Mouse (Mus musculus) layer of hippocampus, postnatal 14 days (tissue): ENCODE results near the gene Iqcf3. TPM values are rescaled to one million over a fixed set of nuclear protein-coding genes. Genes with fewer than 3 reads are reported as not detected.

Experiments
- DNase-seq, 2 experiments: peaks; one replicate each; pipeline ENCODE4 v3.0.0; 2021 to 2022; ENCODE audit warnings: low spot score in 2 of 2, mixed read lengths in 1 of 2
- total RNA-seq, 2 experiments: library from RNA; stranded (reverse); gene quantifications; 2 replicates each; pipeline ENCODE4 v1.2.3; 2021

The Iqcf3 gene
- total RNA-seq, 2 experiments from 2014 or later = not detected

GRCm38 (mm10) chr9:106456325-106457162 lies 104.9 kb downstream of the Iqcf3 start:
- DNase-seq = no peak

GRCm38 (mm10) chr9:106454888-106455681 lies 106.3 kb downstream of the Iqcf3 start:
- no peak for DNase-seq

GRCm38 (mm10) chr9:106454071-106454761 lies 107.2 kb downstream of the Iqcf3 start:
- DNase-seq = no peak

- DNase-seq = no peak
Measured at GRCm38 (mm10) chr9:106453271-106454070, 108.0 kb downstream of the Iqcf3 start, which contains the start of gene Pcbp4. Gene Pcbp4 (plus strand): TSS chr9:106453291.

Other genes starting within 250 kb of the Iqcf3 start
- 10 to 100 TPM; 65.2 to 70.3 TPM for gene Dusp7, start 193.0 kb downstream of the Iqcf3 start, total RNA-seq
- gene Rpl29, start 132.2 kb downstream of the Iqcf3 start, total RNA-seq = 100 to 1,000 TPM; 295 to 325 TPM
- gene Acy1, start 123.3 kb downstream of the Iqcf3 start, total RNA-seq = 10 to 100 TPM; 10.3 to 11.5 TPM
- gene Abhd14b, start 114.2 kb downstream of the Iqcf3 start, total RNA-seq = 10 to 100 TPM in 1 of 2 experiments, 1 to 10 TPM in 1; 9.6 to 12.4 TPM
- 10 to 100 TPM; 40.9 to 41.8 TPM for gene Abhd14a, start 114.0 kb downstream of the Iqcf3 start, total RNA-seq
- 100 to 1,000 TPM; 181 to 195 TPM for gene Pcbp4, start 108.3 kb downstream of the Iqcf3 start, total RNA-seq
- 1 to 10 TPM; 7.1 to 7.4 TPM for gene Gpr62, start 95.7 kb downstream of the Iqcf3 start, total RNA-seq
- 10 to 100 TPM; 31.5 to 37.0 TPM for gene Rrp9, start 85.7 kb downstream of the Iqcf3 start, total RNA-seq
- gene Parp3, start 84.7 kb downstream of the Iqcf3 start, total RNA-seq = 1 to 10 TPM; 3.2 to 5.1 TPM
- gene Iqcf1, start 61.7 kb downstream of the Iqcf3 start, total RNA-seq = not detected
- gene Iqcf5, start 47.1 kb downstream of the Iqcf3 start, total RNA-seq = under 1 TPM in 1 of 2 experiments, not detected in 1; 0.67 TPM
- gene Iqcf4, start 9.4 kb upstream of the Iqcf3 start, total RNA-seq = not detected
- gene Iqcf6, start 65.0 kb upstream of the Iqcf3 start, total RNA-seq = not detected
- gene Grm2, start 94.5 kb upstream of the Iqcf3 start, total RNA-seq = 10 to 100 TPM; 35.7 to 38.5 TPM
- 10 to 100 TPM; 92.2 to 99.8 TPM for gene Tex264, start 124.3 kb upstream of the Iqcf3 start, total RNA-seq
- 10 to 100 TPM; 18.7 to 20.5 TPM for gene Rad54l2, start 227.6 kb upstream of the Iqcf3 start, total RNA-seq